Mouse (Mus musculus) c-Kit-positive CD71-positive TER-119-negative erythroid progenitor cells, embryonic 14.5 days (primary cell): ENCODE data around the gene Brinp1.

Source experiments
- DNase-seq: peaks from one replicate; pipeline ENCODE4 v3.0.0-alpha.2; 2013; ENCODE audit warnings: low read depth

The Brinp1 gene

GRCm38 (mm10) chr4:68954322-68954901 is at the start of gene Brinp1:
Brinp1 (minus strand) TSS chr4:68954397.
- no peak for DNase-seq

- DNase-seq = no peak
These were observed 3.1 kb upstream of the Brinp1 start for GRCm38 (mm10) chr4:68957265-68957664.

- peak; percentile 11 for DNase-seq
These were observed 1.4 kb upstream of the Brinp1 start for GRCm38 (mm10) chr4:68955621-68956020.

- DNase-seq = no peak
These were observed 403 bp downstream of the Brinp1 start for GRCm38 (mm10) chr4:68953667-68954321.

- no peak for DNase-seq
These were observed 1.1 kb downstream of the Brinp1 start for GRCm38 (mm10) chr4:68953131-68953551.

GRCm38 (mm10) chr4:68950556-68950955 is 3.6 kb downstream of the Brinp1 start:
- no peak for DNase-seq

GRCm38 (mm10) chr4:68942938-68943337 is 11.3 kb downstream of the Brinp1 start:
- DNase-seq = no peak

- no peak for DNase-seq
These were observed 24.2 kb downstream of the Brinp1 start for GRCm38 (mm10) chr4:68930022-68930421.

- DNase-seq = no peak
These were observed 28.1 kb downstream of the Brinp1 start for GRCm38 (mm10) chr4:68926091-68926490.

GRCm38 (mm10) chr4:68922944-68923343 is 31.3 kb downstream of the Brinp1 start:
- no peak for DNase-seq

- DNase-seq = no peak
These were observed 31.7 kb downstream of the Brinp1 start for GRCm38 (mm10) chr4:68922504-68922903.

GRCm38 (mm10) chr4:68920127-68920526 is 34.1 kb downstream of the Brinp1 start:
- no peak for DNase-seq

GRCm38 (mm10) chr4:68910942-68911341 is 43.3 kb downstream of the Brinp1 start:
- no peak for DNase-seq

GRCm38 (mm10) chr4:68906417-68907210 is 47.6 kb downstream of the Brinp1 start:
- DNase-seq = no peak

- DNase-seq = no peak
These were observed 63.7 kb downstream of the Brinp1 start for GRCm38 (mm10) chr4:68890526-68890925.

- DNase-seq = no peak
These were observed 67.9 kb downstream of the Brinp1 start for GRCm38 (mm10) chr4:68886276-68886675.

GRCm38 (mm10) chr4:68872028-68872427 is 82.2 kb downstream of the Brinp1 start:
- no peak for DNase-seq

GRCm38 (mm10) chr4:68865135-68865767 is 88.9 kb downstream of the Brinp1 start:
- DNase-seq = no peak

GRCm38 (mm10) chr4:68864668-68865067 is 89.5 kb downstream of the Brinp1 start:
- no peak for DNase-seq

GRCm38 (mm10) chr4:68856868-68857267 is 97.3 kb downstream of the Brinp1 start:
- DNase-seq = no peak

- DNase-seq = no peak
These were observed 104.5 kb downstream of the Brinp1 start for GRCm38 (mm10) chr4:68849671-68850070.

GRCm38 (mm10) chr4:68846976-68847375 is 107.2 kb downstream of the Brinp1 start:
- no peak for DNase-seq

GRCm38 (mm10) chr4:68845964-68846363 is 108.2 kb downstream of the Brinp1 start:
- DNase-seq = no peak
